8 mouse cellular contexts compared by ENCODE assay signal in genomic region chr11:74898517-74898827, GRCm38 (mm10). TPM values are rescaled to one million over a fixed set of nuclear protein-coding genes. Genes with fewer than 3 reads are reported as not detected.
DNase-seq lines count a peak whose midpoint lies in the region; ATAC-seq and TF ChIP-seq lines count a peak whose summit lies in the region.

No protein-coding gene starts in this region.

- 0% methylated on average over 7 of the region's 7 CpGs for WGBS in embryonic facial prominence, embryonic 11.5 days
- WGBS in hindbrain, postnatal 0 days: 0% methylated on average over 7 of the region's 7 CpGs
- WGBS in midbrain, postnatal 0 days: 0% methylated on average over 7 of the region's 7 CpGs

- intact Hi-C loops in left cerebral cortex, adult 2 months (cut with DNase I): loop anchor here (1.0 kb wide), 1 partner anchor 21 kb away; no protein-coding TSS in a partner anchor

- H3K27ac ChIP-seq in left cerebral cortex, adult 2 months: no peak overlapping the region
- 0 out of 2 replicates have a peak overlapping the region, but pooled peaks have one; percentile 25 for H3K27ac ChIP-seq in embryonic facial prominence, embryonic 11.5 days (replicated peaks; ENCODE audit: low read depth, low read length)
- H3K27ac ChIP-seq in hindbrain, postnatal 0 days: peak overlapping the region; percentile 92; the same call in 1 of the 2 replicates
- H3K27ac ChIP-seq in midbrain, postnatal 0 days (ENCODE audit: low read depth, low read length): peak overlapping the region; percentile 94; the same call in 1 of the 2 replicates

- DNase-seq in left cerebral cortex, adult 2 months (ENCODE audit: extremely low spot score in 1 of 2, low spot score in 2 of 2): no peak
- no peak for DNase-seq in left cerebral cortex, adult 11 months (ENCODE audit: low spot score)
- no peak for DNase-seq in embryonic facial prominence, embryonic 11.5 days (ENCODE audit: low spot score)
- DNase-seq in hindbrain, postnatal 0 days (ENCODE audit: low spot score): no peak
- no peak for DNase-seq in midbrain, postnatal 0 days (ENCODE audit: low spot score)
- DNase-seq in adrenal gland, adult 18-20 months (ENCODE audit: low spot score in 2 of 2): no peak
- no peak for DNase-seq in cerebellum, adult 8-10 months
- no peak for DNase-seq in right cerebral cortex, adult 18-20 months

- TF ChIP-seq CTCF in left cerebral cortex, adult 2 months (IDR thresholded peaks at IDR 0.05): no peak
- no peak for TF ChIP-seq CTCF in hindbrain, postnatal 0 days (IDR thresholded peaks at IDR 0.05; ENCODE audit: low read depth)
- no peak for TF ChIP-seq CTCF in midbrain, postnatal 0 days (IDR thresholded peaks at IDR 0.05)

- H3K4me2 ChIP-seq in embryonic facial prominence, embryonic 11.5 days (ENCODE audit: low read depth, low read length): peak overlapping the region; percentile 69
- peak overlapping the region; percentile 58 for H3K4me2 ChIP-seq in hindbrain, postnatal 0 days (ENCODE audit: low read depth, low read length)
- peak overlapping the region; percentile 73 for H3K4me2 ChIP-seq in midbrain, postnatal 0 days (ENCODE audit: low read depth, low read length, poor library complexity, severe bottlenecking)

- H3K9ac ChIP-seq in embryonic facial prominence, embryonic 11.5 days (replicated peaks; ENCODE audit: low read length): peak overlapping the region; percentile 82
- H3K9ac ChIP-seq in hindbrain, postnatal 0 days (replicated peaks; ENCODE audit: low read length): peak overlapping the region; percentile 82
- H3K9ac ChIP-seq in midbrain, postnatal 0 days (replicated peaks; ENCODE audit: low read length, poor library complexity, severe bottlenecking): peak overlapping the region; percentile 84

- peaks cover 3% of the 10 kb centered on the region for H3K36me3 ChIP-seq in embryonic facial prominence, embryonic 11.5 days (replicated peaks; ENCODE audit: control insufficient read depth, insufficient read depth, low read depth, low read length)
- peaks cover 31% of the 10 kb centered on the region for H3K36me3 ChIP-seq in hindbrain, postnatal 0 days (ENCODE audit: insufficient read depth, low read length)
- peaks cover 33% of the 10 kb centered on the region for H3K36me3 ChIP-seq in midbrain, postnatal 0 days (ENCODE audit: insufficient read depth, low read length)

- H3K9me3 ChIP-seq in embryonic facial prominence, embryonic 11.5 days (replicated peaks; ENCODE audit: control insufficient read depth, low read length): no peaks in the 10 kb centered on the region
- H3K9me3 ChIP-seq in hindbrain, postnatal 0 days (ENCODE audit: low read length): no peaks in the 10 kb centered on the region
- H3K9me3 ChIP-seq in midbrain, postnatal 0 days (ENCODE audit: low read length): no peaks in the 10 kb centered on the region

- H3K4me3 ChIP-seq in left cerebral cortex, adult 2 months: peak overlapping the region; percentile 63
- peak overlapping the region; percentile 72 for H3K4me3 ChIP-seq in embryonic facial prominence, embryonic 11.5 days (ENCODE audit: low read depth, low read length)
- H3K4me3 ChIP-seq in hindbrain, postnatal 0 days (ENCODE audit: low read length): peak overlapping the region; percentile 78
- H3K4me3 ChIP-seq in midbrain, postnatal 0 days (ENCODE audit: low read depth, low read length): peak overlapping the region; percentile 79

- no peak for ATAC-seq in embryonic facial prominence, embryonic 11.5 days (replicated peaks; ENCODE audit: insufficient number of reproducible peaks, low FRiP score, low TSS enrichment, low read depth)
- no peak for ATAC-seq in hindbrain, postnatal 0 days
- ATAC-seq in midbrain, postnatal 0 days (ENCODE audit: low FRiP score): no peak

- H3K4me1 ChIP-seq in embryonic facial prominence, embryonic 11.5 days (ENCODE audit: control insufficient read depth, insufficient read depth, low read length): no peaks in the 10 kb centered on the region
- H3K4me1 ChIP-seq in hindbrain, postnatal 0 days (ENCODE audit: insufficient read depth, low read length): no peaks in the 10 kb centered on the region
- H3K4me1 ChIP-seq in midbrain, postnatal 0 days (ENCODE audit: insufficient read depth, low read length): peaks cover 5% of the 10 kb centered on the region; the same call in 1 of the 2 replicates

- no peaks in the 10 kb centered on the region for H3K27me3 ChIP-seq in embryonic facial prominence, embryonic 11.5 days (ENCODE audit: control insufficient read depth, insufficient read depth, low read length)
- H3K27me3 ChIP-seq in hindbrain, postnatal 0 days (ENCODE audit: insufficient read depth, low read length): no peaks in the 10 kb centered on the region
- no peaks in the 10 kb centered on the region for H3K27me3 ChIP-seq in midbrain, postnatal 0 days (ENCODE audit: insufficient read depth, low read length)

RNA-seq across cellular contexts. Expression of gene Tsr1, which starts 0.6 kb away (rescaled TPM):
- total RNA-seq in left cerebral cortex, adult 2 months (2021): 10 to 100 TPM; 28.2 to 34.0 TPM
- polyA plus RNA-seq in embryonic facial prominence, embryonic 11.5 days (2014; fragmentation: Nextera tagmentation; extraction: Ambion mirVana): 55.7 and 62.6 TPM in 2 replicates
- 20.3 and 34.1 TPM in 2 replicates for total RNA-seq in hindbrain, postnatal 0 days (2014; rRNA removed)
- polyA plus RNA-seq in hindbrain, postnatal 0 days (2015; fragmentation: Nextera tagmentation; extraction: Ambion mirVana): 21.1 and 22.0 TPM in 2 replicates
- 23.6 and 28.6 TPM in 2 replicates for total RNA-seq in midbrain, postnatal 0 days (2014; rRNA removed)
- polyA plus RNA-seq in midbrain, postnatal 0 days (2015; fragmentation: Nextera tagmentation; extraction: Ambion mirVana): 21.2 and 22.9 TPM in 2 replicates
- total RNA-seq in adrenal gland, adult 18-20 months (2021): 10 to 100 TPM; 46.8 to 57.1 TPM

RNA-seq across cellular contexts. Expression of gene Sgsm2, which starts 1.6 kb away (rescaled TPM):
- 10 to 100 TPM; 83.1 to 94.5 TPM for total RNA-seq in left cerebral cortex, adult 2 months (2021)
- 2.5 and 3.4 TPM in 2 replicates for polyA plus RNA-seq in embryonic facial prominence, embryonic 11.5 days (2014; fragmentation: Nextera tagmentation; extraction: Ambion mirVana)
- 49.0 and 59.2 TPM in 2 replicates for total RNA-seq in hindbrain, postnatal 0 days (2014; rRNA removed)
- 21.2 and 21.3 TPM in 2 replicates for polyA plus RNA-seq in hindbrain, postnatal 0 days (2015; fragmentation: Nextera tagmentation; extraction: Ambion mirVana)
- 49.1 and 62.8 TPM in 2 replicates for total RNA-seq in midbrain, postnatal 0 days (2014; rRNA removed)
- 28.1 and 28.8 TPM in 2 replicates for polyA plus RNA-seq in midbrain, postnatal 0 days (2015; fragmentation: Nextera tagmentation; extraction: Ambion mirVana)
- 10 to 100 TPM; 15.9 to 27.5 TPM for total RNA-seq in adrenal gland, adult 18-20 months (2021)

RNA-seq across cellular contexts. Expression of gene Smg6, which starts 27.2 kb away (rescaled TPM):
- total RNA-seq in left cerebral cortex, adult 2 months (2021): 10 to 100 TPM; 30.9 to 32.6 TPM
- polyA plus RNA-seq in embryonic facial prominence, embryonic 11.5 days (2014; fragmentation: Nextera tagmentation; extraction: Ambion mirVana): 16.8 and 17.9 TPM in 2 replicates
- 24.9 and 27.8 TPM in 2 replicates for total RNA-seq in hindbrain, postnatal 0 days (2014; rRNA removed)
- 9.8 and 10.0 TPM in 2 replicates for polyA plus RNA-seq in hindbrain, postnatal 0 days (2015; fragmentation: Nextera tagmentation; extraction: Ambion mirVana)
- total RNA-seq in midbrain, postnatal 0 days (2014; rRNA removed): 26.6 and 27.7 TPM in 2 replicates
- polyA plus RNA-seq in midbrain, postnatal 0 days (2015; fragmentation: Nextera tagmentation; extraction: Ambion mirVana): 10.0 and 11.9 TPM in 2 replicates
- 10 to 100 TPM; 17.9 to 21.4 TPM for total RNA-seq in adrenal gland, adult 18-20 months (2021)

RNA-seq across cellular contexts. Expression of gene Srr, which starts 27.3 kb away (rescaled TPM):
- 10 to 100 TPM; 81.8 to 85.3 TPM for total RNA-seq in left cerebral cortex, adult 2 months (2021)
- polyA plus RNA-seq in embryonic facial prominence, embryonic 11.5 days (2014; fragmentation: Nextera tagmentation; extraction: Ambion mirVana): 24.7 and 29.2 TPM in 2 replicates
- 31.0 and 41.8 TPM in 2 replicates for total RNA-seq in hindbrain, postnatal 0 days (2014; rRNA removed)
- polyA plus RNA-seq in hindbrain, postnatal 0 days (2015; fragmentation: Nextera tagmentation; extraction: Ambion mirVana): 32.9 and 36.4 TPM in 2 replicates
- total RNA-seq in midbrain, postnatal 0 days (2014; rRNA removed): 40.5 and 43.1 TPM in 2 replicates
- 35.6 and 37.6 TPM in 2 replicates for polyA plus RNA-seq in midbrain, postnatal 0 days (2015; fragmentation: Nextera tagmentation; extraction: Ambion mirVana)
- total RNA-seq in adrenal gland, adult 18-20 months (2021): 10 to 100 TPM; 44.8 to 51.3 TPM
